Mouse (Mus musculus) G1E (cell line): ENCODE measurements at regions not wholly inside any gene's neighbourhood (a gene's known extent, or its start where the extent isn't known, plus 50 kb on each side); places are given as distances from the start of the nearest gene placed in this dataset.

Source experiments
- CTCF ChIP-seq: IDR thresholded peaks from 2 replicates; pipeline ENCODE4 v1.5.1; 2012; ENCODE audit warnings: low read depth, low read length, inconsistent platforms, mixed read lengths
- GATA1 ChIP-seq: IDR thresholded peaks from 2 replicates; pipeline ENCODE4 v1.6.1; 2012; ENCODE audit warnings: borderline replicate concordance, low read length, inconsistent platforms, mixed read lengths
- GATA2 ChIP-seq: IDR thresholded peaks from 2 replicates; pipeline ENCODE4 v1.6.1; 2012; ENCODE audit warnings: low read depth, low read length, inconsistent platforms, borderline replicate concordance
- POLR2AphosphoS5 ChIP-seq: IDR thresholded peaks from 2 replicates; pipeline ENCODE4 v1.6.1; 2012; ENCODE audit warnings: low read depth, low read length, inconsistent platforms; ENCODE audit not compliant: insufficient replicate concordance
- TAL1 ChIP-seq: conservative IDR thresholded peaks from 2 replicates; pipeline ENCODE4 v1.6.1; 2012; ENCODE audit warnings: low read depth, low read length, inconsistent platforms, mixed read lengths

DNA sequence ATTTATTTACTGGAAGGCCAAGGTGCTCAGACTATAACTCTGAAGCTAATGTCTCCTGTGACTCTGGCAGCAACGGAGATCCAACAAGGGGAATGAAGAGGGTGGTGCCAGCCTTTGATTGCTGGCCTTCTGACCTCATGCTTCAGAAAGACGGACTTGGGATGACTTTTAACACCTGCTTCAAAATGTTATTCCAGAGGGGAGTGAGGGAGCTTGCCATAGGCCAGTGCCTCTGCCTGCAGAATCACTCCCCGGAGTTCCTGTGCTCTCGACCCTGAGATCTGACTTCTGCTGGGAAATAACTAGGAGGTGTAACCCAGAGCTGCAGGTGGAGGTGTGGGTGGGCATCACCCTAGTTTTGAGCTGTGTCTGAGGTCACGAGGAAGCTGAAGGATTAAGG is 78.9 kb upstream of the Cxcr4 start:
- no peak for TF ChIP-seq CTCF
- no peak for TF ChIP-seq GATA1
- TF ChIP-seq POLR2AphosphoS5, result no peak
- TF ChIP-seq GATA2, result no peak
- no peak for TF ChIP-seq TAL1
